Mouse (Mus musculus): ENCODE data around the gene Vmn1r132. TPM values are rescaled to one million over a fixed set of nuclear protein-coding genes. Genes with fewer than 3 reads are reported as not detected.
"Not testable (repeated sequence)": the region's sequence is repeated elsewhere in the genome, so short reads cannot be mapped to it uniquely, and the experiment has no call there.

Gene Vmn1r132
- polyA plus RNA-seq (2016; fragmentation: Nextera tagmentation; extraction: Ambion mirVana), result not detected in 2 replicates

DNA sequence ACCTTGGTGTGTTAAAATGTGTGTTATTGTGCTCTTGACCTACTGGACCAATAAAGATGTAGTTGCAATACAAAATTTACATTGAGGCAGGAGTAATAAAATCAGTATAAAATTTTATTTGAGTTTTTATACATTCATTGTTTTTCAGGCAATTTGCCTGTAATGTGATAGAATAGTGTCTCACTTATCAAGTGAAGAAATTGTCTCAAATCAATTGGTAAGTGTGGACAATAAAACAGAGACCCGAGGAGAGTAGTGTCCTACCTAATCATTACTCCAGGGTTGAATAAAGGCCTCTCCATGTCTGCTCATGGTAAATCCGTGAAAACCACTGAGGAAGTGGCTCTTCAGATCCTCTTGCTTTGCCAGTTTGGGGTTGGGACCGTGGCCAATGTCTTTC lies at the start of gene Vmn1r132:
Gene Vmn1r132 (plus strand): TSS at position 301 of the 400 bp plus-strand sequence.
- WGBS, result no CpG with 5 or more reads among the region's 3 CpGs
- H3K27me3 ChIP-seq (ENCODE audit: low read depth, poor library complexity, severe bottlenecking); H3K9me3 ChIP-seq (replicated peaks); DNase-seq (ENCODE audit: low spot score); H3K4me1 ChIP-seq; H3K4me3 ChIP-seq; H3K27ac ChIP-seq; H3K36me3 ChIP-seq: not testable (repeated sequence)

Other genes starting within 250 kb of the Vmn1r132 start
- gene Gm6882, start 181.3 kb upstream of the Vmn1r132 start, polyA plus RNA-seq (2016; fragmentation: Nextera tagmentation; extraction: Ambion mirVana), result not detected in 2 replicates
- gene Vmn1r130, start 102.3 kb upstream of the Vmn1r132 start, polyA plus RNA-seq (2016; fragmentation: Nextera tagmentation; extraction: Ambion mirVana), result not detected in 2 replicates
- not detected in 2 replicates for gene Vmn1r131, start 68.0 kb upstream of the Vmn1r132 start, polyA plus RNA-seq (2016; fragmentation: Nextera tagmentation; extraction: Ambion mirVana)
- not detected in 2 replicates for gene Gm4175, start 147.4 kb downstream of the Vmn1r132 start, polyA plus RNA-seq (2016; fragmentation: Nextera tagmentation; extraction: Ambion mirVana)
- gene Gm4177, start 182.6 kb downstream of the Vmn1r132 start, polyA plus RNA-seq (2016; fragmentation: Nextera tagmentation; extraction: Ambion mirVana), result not detected in 2 replicates
- gene Vmn1r135, start 218.3 kb downstream of the Vmn1r132 start, polyA plus RNA-seq (2016; fragmentation: Nextera tagmentation; extraction: Ambion mirVana), result not detected in 2 replicates
- not detected in 2 replicates for gene Gm5725, start 230.2 kb downstream of the Vmn1r132 start, polyA plus RNA-seq (2016; fragmentation: Nextera tagmentation; extraction: Ambion mirVana)

Data from limb, embryonic 10.5 days (tissue).